Mouse (Mus musculus) heart, postnatal 10 days (tissue): ENCODE measurements around the gene Mt3. TPM values are rescaled to one million over a fixed set of nuclear protein-coding genes. Genes with fewer than 3 reads are reported as not detected.
"Not testable (repeated sequence)": the region's sequence is repeated elsewhere in the genome, so short reads cannot be mapped to it uniquely, and the experiment has no call there.

ENCODE experiments used
- DNase-seq, 2 experiments: peaks; one replicate each; pipeline ENCODE4 v3.0.0; 2021
- intact Hi-C: fragments of 180-260 bp; cut with DNase I; formaldehyde crosslinking; loops from one replicate; pipeline ENCODE4 v1.15.1; 2025
- total RNA-seq, 2 experiments: library from RNA; stranded (reverse); gene quantifications; 2 replicates each; pipeline ENCODE4 v1.2.3; 2021

The Mt3 gene
- total RNA-seq, 2 experiments from 2014 or later: 12.5 to 14.5 TPM

GRCm38 (mm10) chr8:94148236-94148635, 4.2 kb upstream of the Mt3 start:
- intact Hi-C loops: no loop called here
- no peak for DNase-seq

- intact Hi-C loops: no loop called here
- DNase-seq: no peak
Measured at GRCm38 (mm10) chr8:94150925-94151324, 1.5 kb upstream of the Mt3 start.

DNA sequence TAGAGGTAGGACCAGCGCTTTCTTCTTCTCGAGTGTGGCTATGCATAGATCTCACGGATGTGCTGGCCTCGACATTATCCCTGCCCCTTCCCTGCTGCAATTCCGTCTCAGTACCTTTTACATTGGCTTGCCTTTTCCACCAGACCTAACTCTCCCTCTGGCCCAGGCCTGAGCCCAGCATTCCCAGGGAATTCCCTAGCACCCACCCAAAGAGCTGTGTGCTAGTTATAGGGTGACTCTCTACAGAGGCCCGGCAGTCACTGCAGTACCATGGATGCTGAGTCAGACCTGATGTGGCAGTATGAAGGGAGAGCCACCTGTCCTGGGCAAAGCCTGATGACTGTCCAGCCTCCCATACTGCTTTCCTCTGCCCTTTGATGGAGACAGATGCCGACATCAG, 1.0 kb downstream of the Mt3 start:
- no peak for DNase-seq
- intact Hi-C loops: no loop called here

- intact Hi-C loops: no loop called here
- no peak for DNase-seq
Measured at GRCm38 (mm10) chr8:94154537-94154936, 2.1 kb downstream of the Mt3 start.

DNA sequence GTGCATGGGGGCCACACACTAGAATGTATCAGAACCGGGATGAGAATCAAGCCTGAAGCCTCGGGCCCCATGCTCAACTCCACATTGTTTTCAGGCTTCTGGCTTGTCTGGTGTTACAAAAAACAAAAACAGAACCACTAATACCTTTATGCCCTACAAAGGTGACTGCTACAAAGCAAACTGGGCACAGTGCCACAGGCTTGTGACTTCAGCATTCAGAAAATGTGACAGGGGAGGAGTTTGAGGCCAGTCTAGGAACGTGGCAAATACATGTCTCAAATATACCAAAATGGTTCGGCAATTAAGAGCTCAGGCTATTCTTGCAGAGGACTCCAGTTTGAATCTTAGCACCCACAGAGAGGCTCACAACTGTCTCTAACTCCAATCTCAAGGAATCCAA, 3.7 kb downstream of the Mt3 start:
- intact Hi-C loops: no loop called here
- DNase-seq: peak; percentile 37 to 45

- intact Hi-C loops: not testable (repeated sequence)
Measured at GRCm38 (mm10) chr8:94165772-94166171, 13.4 kb downstream of the Mt3 start.

GRCm38 (mm10) chr8:94167244-94167643, 14.8 kb downstream of the Mt3 start:
- peak; percentile 91 to 95 for DNase-seq
- intact Hi-C loops: loop anchor here (1.0 kb wide), 2 partner anchors 19 to 32 kb away; no protein-coding TSS in a partner anchor

More at GRCm38 (mm10) chr8:94165772-94166171, 13.4 kb downstream of the Mt3 start:
- DNase-seq: not testable (repeated sequence)

- intact Hi-C loops: no loop called here
- DNase-seq: no peak
Measured at GRCm38 (mm10) chr8:94169547-94169946, 17.1 kb downstream of the Mt3 start.

DNA sequence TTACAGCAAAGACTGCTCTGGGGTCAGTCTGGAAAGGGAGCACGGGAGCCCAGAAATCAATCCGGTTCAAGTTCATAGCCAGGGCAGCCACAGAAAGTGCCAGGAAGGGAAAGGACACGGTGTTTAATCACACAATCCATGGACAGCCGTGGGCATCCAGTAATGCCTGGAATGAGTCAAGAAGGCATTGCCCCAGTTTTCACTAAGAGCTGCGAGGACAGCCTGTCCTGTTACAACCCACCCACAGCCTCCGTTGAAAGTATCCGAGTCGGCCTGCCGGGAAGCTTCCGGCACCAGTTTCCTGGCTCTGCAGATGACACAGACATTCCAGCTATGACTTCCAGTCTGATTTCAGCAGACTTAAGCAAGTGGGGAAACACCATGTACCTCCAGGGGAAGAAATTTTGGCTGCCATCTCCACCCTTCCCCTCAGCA, 18.9 kb downstream of the Mt3 start:
- peak; percentile 46 to 51 for DNase-seq

DNA sequence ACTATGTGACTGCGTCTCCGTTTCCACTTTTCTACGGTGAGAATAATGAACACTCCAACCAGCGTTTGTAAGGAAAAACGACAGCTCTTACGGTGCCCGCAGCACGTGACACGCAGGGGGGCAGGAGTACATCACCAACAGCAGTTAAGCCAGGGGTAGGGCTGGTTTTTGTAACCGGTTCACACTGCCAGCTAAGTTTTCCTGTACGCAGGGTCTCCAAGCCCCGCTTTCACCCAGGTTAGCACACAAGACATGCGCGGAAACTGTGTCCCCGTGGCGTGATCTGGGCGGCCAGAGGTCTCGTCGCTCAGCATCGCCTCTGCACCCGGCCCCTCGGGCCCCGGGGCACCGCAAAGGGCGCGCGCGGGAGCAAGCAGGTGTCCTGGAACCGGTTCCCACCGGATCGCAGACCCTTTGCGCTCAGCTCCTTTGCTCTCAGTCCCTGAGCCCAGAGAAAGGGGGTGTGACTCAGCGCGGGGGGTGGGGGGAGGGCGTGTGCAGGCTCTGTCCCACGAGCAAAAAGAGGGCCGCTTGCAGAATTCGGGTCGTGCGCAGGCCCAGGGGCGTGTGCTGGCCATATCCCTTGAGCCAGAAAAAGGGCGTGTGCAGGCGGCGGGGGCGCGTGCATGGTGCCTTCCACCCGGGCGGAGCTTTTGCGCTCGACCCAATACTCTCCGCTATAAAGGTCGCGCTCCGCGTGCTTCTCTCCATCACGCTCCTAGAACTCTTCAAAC, 19.8 kb downstream of the Mt3 start, which contains the start of gene Mt2:
Gene Mt2, plus strand, starts transcription at position 590 of the 734 bp plus-strand sequence.
- intact Hi-C loops: no loop called here
- DNase-seq: peak; percentile 73 to 81

More for the DNA sequence above, 18.9 kb downstream of the Mt3 start:
- intact Hi-C loops: no loop called here

DNA sequence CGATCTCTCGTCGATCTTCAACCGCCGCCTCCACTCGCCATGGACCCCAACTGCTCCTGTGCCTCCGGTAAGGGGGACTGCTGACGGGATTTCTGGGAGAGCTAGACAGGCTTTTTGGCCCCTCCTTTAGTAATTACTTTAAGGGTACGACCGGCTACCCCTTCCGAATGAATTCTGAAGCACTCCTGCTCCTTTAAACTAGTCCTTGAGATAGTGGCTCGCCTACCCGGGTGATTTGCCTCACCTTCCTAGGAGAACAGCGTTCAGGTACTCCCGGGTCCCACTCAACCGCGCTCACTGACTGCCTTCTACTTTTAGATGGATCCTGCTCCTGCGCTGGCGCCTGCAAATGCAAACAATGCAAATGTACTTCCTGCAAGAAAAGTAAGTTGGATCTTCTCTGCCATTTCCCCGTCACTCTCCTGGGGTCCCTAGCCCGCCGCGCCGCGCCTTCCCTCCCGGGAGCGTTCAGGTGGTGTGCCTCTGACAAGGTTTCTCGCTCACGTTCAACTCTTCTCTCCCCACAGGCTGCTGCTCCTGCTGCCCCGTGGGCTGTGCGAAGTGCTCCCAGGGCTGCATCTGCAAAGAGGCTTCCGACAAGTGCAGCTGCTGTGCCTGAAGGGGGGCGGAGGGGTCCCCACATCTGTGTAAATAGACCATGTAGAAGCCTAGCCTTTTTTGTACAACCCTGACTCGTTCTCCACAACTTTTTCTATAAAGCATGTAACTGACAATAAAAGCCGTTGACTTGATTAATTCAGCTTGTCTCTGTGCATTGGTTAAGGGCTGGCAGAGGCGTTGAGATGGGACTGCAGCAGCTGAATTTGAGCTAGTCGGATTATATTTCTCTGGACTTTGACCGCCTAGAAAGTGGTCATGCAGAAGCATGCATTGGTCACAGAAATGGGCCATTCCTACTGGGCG, 20.7 kb downstream of the Mt3 start:
- intact Hi-C loops: no loop called here

GRCm38 (mm10) chr8:94173848-94174403, 21.5 kb downstream of the Mt3 start:
- no peak for DNase-seq
- intact Hi-C loops: no loop called here

More for the DNA sequence above, 20.7 kb downstream of the Mt3 start:
- peak in 1 of 2 experiments; percentile 37 for DNase-seq

DNA sequence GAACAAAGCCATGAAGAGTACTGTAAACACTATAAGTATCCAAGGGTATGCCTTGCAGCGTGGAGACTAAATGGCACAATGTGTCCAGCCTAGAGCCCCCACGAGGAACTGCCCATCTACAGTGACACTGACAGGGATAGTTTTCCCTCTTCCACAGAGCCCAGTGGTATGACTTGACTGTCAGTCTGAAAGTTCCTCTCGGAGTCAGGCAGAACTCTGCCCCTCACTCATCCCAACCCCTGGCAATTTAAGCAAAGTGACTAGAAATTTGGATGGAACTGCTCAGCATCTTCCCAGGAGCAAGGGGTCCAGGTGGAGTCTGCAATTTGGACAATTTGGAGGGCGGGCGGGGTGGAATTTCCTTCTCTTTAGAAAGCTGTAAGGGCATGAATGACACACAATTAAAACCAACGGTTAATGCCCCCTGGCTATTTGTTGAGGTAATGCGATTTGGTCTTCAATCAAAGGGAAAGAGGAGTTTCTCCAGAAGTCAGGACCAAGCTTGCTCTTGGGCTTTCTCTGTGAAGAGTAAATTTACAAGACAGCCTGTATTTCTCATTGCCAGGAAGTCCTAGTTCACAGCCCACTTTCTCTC, 22.3 kb downstream of the Mt3 start:
- DNase-seq: no peak
- intact Hi-C loops: no loop called here

GRCm38 (mm10) chr8:94177716-94178390, 25.4 kb downstream of the Mt3 start:
- intact Hi-C loops: no loop called here
- DNase-seq: no peak

DNA sequence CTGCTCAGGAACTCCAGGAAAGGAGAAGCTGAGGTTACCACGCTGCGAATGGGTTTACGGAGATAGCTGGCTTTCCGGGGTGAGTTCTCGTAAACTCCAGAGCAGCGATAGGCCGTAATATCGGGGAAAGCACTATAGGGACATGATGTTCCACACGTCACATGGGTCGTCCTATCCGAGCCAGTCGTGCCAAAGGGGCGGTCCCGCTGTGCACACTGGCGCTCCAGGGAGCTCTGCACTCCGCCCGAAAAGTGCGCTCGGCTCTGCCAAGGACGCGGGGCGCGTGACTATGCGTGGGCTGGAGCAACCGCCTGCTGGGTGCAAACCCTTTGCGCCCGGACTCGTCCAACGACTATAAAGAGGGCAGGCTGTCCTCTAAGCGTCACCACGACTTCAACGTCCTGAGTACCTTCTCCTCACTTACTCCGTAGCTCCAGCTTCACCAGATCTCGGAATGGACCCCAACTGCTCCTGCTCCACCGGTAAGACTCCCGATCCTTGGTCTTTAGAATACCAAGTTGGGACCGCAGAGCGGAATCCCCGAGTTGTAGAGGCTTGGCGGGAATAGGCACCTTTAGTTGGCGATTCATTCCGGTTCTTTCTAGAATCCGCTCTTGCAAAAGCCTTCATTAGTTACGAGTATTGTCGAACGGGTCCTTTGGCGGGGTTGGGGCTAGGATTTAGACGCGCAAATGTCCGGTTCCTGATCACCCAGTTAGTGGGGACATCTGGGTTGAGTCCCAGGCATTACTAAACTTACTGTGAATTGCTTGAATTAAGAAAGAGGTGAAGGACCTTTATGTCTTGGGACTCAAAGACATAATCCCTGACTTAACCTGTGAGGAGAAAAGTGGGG, 26.7 kb downstream of the Mt3 start, which contains the start of gene Mt1:
Gene Mt1, plus strand, starts transcription at position 226 of the 856 bp plus-strand sequence.
- DNase-seq: peak; percentile 93 to 94
- intact Hi-C loops: no loop called here

DNA sequence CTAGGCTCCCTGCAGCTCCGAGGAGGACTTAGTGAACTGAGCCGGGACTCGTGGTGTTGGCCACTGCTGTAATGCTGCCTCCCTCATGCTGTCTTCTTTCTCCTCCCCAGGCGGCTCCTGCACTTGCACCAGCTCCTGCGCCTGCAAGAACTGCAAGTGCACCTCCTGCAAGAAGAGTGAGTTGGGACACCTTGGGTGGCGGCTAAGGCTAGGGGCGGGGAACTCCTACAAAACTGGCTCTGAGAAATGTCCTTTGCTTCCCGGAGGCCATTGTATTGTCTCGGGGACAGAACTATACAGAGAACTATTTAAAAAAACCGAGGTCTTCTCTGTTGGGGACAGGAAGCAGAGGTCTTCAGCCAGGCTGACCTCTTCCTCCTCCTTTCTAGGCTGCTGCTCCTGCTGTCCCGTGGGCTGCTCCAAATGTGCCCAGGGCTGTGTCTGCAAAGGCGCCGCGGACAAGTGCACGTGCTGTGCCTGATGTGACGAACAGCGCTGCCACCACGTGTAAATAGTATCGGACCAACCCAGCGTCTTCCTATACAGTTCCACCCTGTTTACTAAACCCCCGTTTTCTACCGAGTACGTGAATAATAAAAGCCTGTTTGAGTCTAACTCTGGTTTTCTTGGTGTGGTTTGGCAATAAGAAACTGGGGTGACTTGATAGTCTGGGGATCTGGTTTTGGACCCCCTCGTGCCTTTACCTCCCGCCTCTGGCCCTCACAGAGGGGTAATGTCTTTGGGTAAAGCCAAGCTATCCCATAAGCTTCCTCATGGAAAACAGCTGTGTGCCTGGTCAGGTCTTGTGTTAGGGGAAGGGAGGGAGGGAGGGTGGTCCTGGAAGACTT, 27.5 kb downstream of the Mt3 start:
- intact Hi-C loops: no loop called here
- peak; percentile 37 to 41 for DNase-seq

GRCm38 (mm10) chr8:94180561-94180908, 28.1 kb downstream of the Mt3 start:
- DNase-seq: no peak
- intact Hi-C loops: no loop called here
